Mouse (Mus musculus): ENCODE measurements around the gene Etv6.
A peak's percentile ranks its signal among the peaks of the same experiment; 100 is the strongest.

Etv6 gene

DNA sequence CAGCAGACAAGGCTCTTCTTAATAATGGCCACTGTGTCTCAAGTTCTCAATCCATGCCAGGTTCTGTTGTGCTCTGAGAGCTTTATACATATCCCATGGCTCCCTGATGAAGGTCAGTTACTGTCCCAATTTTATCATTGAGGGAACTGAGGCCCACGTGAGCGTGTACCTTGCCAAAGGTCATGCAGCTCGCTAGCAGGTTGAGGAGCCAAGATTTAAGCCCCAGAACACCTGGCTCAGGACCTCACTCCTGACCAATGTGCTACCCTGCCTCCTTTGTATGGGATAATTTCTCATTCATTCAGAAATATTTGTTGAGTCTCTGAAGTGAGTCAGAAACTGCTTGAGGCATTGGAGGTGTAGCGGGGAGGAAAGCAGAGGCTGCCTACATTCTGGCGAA, 170.8 kb downstream of the Etv6 start:
- no peak for DNase-seq (ENCODE audit: low read depth, low spot score)

DNA sequence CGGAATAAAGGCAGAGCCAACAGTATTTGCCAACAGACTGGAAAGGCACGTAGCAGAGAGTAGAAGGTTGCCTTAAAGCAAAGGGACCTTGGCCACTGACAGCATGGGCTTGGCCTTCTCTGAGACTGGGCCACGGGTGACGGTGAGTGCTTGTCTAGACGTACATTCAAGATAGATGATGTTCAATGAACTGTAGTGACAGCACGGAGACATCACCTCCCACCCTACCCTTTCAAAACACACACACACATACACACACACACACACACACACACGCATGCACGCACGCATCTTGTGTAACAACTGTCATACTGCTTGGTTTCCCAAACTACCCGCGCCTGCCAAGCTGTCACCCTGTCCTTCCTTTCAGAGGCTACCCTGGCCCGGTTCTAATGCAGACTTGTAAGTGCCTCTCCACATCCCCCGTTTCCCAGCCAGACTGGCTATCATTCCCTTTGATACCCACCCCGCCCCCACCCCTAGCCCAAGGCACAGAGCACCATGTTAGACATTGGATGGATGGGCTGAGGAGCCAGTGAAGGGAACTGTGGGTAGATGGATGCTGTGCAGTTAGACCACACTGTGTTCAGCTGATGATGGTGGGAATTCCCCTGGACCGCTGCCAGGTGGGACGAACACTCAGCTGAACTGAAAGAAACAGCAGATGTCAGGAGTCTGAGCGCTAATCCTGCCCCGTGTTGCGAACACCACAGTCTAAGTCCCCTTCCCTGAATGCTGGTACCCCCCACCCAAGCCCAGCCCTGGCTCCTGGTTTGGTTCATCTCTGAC, 172.1 kb downstream of the Etv6 start:
- DNase-seq (ENCODE audit: low read depth, low spot score), result peak; percentile 67

DNA sequence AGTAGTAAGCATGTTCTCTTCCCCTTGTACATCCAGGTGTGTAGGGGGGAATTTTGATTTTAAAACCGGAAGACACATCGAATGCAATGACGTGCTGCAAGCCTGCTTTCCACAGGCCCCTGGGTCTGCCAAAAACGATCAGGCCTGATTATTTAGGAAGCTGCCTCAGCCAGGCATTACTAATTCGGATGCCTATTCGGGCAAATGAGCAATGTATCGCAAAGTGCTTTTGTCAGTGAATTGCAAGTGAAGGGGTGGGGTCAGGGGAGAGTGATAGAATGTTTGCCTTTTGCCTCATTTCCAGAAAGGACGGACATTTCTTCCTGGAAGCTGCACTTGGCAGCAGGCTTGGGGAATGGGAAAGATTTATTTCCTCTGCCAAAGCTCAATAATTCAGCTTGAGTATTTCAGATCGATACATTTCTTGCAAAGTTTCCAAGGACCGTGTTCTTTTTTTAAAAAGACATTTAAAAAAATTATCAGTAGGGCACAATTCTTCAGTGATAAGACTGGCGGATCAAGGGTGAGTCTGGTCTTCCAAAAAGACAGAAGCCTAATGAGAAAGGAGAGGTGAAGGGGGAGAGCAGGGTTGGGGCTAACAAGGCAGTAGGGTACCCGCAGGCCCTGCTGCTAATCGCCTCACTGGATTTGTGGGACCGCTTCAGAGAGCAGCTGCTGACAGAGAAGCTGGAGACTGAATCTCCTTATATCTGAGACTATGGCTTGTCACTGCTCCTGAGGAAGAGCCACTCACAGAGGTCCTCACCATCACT, 172.9 kb downstream of the Etv6 start:
- no peak for DNase-seq (ENCODE audit: low read depth, low spot score)

DNA sequence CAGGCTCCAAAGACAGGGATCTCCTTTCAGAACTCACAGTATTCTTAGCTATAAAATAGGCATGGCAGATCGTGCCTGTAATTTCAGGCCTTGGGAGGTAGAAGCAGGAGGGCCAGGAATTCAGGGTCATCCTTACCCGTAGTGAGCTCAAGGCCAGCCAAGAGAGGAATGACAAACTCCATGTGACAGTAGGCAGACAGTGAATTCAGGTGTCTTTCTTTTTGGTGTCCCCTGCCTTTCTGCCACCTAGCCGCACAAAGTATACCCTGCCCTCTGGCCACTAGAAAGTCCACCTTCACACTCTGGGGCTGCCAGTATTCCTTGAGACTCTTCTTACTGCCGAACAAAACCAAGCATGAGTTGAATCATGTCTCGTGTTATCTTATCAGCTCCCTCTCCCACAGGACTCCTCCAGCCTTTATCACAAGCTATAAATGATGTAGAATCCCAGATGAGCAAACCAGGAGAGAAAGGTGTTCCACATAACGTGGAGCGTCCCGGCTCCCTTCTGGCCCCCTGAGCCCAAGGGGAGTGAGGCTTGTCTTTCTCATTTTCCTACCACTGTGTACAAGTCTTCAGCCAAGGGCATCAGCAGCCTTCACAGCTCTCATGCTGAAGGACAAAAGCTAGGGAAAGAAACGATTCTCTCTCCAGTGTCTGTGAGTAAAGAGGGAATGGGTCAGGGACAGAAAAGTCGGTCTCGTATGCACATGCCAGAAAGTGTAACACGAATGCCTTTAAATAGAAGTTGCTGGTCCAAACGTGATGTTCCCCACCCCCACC, 175.4 kb downstream of the Etv6 start:
- no peak for DNase-seq (ENCODE audit: low read depth, low spot score)

DNA sequence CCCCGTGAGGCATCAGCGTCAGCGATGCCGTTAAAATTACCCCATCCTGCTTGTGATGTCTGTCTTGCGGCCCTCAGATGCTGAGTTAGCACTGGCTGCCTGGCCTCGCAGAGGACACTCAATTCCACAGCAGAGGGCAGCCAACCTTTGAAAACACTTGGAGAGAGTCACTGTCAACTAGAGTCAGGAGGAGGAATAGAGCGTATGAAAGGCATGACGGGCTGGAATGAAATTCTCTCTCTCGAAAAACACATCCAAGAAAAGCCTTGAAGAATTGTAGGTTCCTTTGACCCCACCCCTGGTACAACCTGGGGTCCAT, 175.9 kb downstream of the Etv6 start:
- DNase-seq (ENCODE audit: low read depth, low spot score), result no peak

DNA sequence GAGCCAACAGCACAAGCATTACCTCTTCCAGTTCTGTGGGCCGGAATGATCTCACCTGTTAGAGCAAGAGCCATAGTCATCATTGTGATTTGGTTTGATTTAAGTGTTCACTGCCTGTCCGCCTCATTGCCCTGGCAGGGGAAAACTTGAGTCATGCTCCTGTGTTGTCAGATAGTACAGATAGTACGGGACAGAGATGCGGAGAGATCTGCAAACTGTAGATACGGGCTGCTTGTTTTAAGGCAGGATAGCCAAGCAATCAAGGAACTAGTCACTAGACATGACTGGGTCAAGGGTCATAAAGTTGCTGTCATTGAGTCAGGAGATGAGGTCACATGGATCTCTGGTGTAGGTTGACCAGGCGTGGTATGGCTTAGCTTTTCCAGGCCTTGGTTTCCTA, 182.2 kb downstream of the Etv6 start:
- DNase-seq (ENCODE audit: low read depth, low spot score), result peak; percentile 44

DNA sequence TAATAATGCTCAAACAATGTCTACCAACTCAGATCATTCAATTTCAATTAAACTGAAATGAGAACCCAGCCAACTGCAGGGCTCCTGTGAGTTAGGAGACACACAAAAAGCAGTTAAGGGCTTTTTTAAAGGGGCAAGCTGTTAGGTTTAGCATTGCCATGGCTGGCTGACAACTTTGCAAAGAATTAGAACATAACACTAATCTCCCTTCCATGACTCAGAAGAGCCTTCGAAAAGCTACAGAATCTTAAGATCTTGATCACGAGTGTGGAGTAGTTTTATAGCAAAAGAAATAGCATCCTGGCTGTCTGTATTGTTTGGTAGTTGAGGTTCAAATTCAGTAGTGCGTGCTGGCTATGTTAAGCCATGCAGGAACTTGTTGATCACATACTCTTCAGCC, 182.9 kb downstream of the Etv6 start:
- DNase-seq (ENCODE audit: low read depth, low spot score), result no peak

DNA sequence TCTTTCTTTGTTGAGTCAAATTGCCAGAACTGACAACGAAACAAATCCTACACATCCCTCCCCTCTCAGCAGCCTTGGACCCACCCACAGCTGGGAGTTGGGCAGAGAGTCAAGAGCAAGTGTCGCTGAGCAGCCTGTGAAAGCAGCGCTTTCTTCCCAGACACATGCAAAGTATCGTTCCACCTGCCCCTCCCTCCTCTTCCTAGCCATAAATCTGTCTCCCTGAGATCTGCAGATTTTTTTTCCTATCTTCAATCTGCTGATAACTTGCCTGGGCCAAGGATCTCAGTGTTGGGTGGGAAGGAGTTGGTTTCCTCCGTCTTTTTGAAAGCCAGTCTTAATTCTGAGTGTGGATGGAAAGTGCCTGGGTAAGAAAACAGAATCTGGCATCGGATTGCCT, 183.9 kb downstream of the Etv6 start:
- no peak for DNase-seq (ENCODE audit: low read depth, low spot score)

DNA sequence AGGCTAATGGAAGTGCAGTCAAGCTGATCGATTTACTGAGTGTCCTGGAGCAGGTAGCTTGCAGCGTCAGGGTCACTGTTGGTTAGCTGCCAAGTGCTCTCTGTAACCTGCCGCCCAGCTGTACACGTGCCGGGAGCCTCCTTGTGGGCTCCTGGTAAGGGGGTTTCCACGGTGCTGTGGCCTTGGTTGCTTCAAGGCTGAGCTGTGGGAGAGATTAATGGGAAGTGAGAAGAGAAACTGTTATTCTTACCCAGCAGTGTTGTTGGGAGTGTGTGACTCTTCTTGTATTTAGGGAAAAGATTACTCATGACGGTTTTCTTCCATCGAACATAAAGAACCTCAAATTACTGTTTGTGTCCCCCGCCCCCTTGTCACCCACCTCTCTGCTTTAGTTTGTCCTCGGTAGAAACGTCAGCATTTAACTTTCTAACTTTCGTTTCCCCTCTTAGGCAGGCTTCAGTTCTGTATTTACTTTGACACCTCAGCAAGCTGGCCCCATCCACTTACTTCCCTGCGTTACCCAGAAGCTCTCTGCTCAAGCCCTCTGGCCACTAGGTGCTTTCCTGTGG, 184.8 kb downstream of the Etv6 start:
- peak; percentile 63 for DNase-seq (ENCODE audit: low read depth, low spot score)

DNA sequence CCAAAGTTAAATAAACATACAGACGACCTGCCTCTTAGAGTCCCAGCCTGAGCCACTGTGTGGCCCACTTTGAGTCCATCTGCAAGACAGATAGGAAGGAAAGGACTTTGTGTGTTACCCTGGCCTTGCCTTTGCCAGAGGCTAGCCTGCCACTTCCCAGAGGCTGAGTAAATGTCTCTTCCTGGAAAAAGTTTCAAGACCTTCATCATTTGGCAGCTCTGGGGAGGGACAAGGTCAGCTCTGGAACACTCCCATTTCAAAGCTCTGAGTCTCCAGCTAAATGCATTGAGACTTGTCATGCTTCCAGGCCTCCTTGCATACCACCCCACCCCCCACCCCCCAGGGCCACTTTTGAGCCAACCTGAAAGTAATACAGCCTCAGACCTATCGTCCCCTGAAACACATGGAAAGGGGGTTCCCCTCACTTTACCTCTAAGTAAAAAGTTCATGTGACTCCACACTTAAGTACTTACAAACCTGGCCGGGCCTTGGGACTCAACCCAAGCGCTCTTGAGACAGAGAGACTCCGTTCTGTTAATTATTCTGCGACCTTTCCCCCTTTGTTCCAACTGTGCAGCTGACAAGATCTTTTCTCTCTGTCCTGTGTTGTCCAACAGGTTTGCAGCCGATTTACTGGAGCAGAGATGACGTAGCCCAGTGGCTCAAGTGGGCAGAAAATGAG, 186.9 kb downstream of the Etv6 start:
- no peak for DNase-seq (ENCODE audit: low read depth, low spot score)

DNA sequence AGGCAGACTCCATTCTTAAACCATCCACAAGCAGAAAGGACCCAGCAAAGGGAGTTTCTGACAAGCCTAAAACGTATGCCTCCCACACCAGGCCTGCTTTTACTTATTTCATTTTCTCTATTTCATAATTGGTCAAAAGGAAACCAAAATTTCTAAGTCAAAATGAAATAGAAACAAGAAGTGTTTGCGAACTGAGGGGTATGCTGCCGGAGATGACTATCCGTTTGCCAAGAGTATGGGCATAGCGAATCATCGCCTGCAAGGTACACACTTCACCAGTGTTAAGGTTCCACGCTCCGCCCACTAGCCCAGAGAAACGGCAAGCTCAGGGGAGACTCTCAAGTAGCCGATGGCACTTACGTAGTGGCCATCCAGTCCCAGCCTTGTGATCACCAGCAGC, 190.1 kb downstream of the Etv6 start:
- DNase-seq (ENCODE audit: low read depth, low spot score), result peak; percentile 60

DNA sequence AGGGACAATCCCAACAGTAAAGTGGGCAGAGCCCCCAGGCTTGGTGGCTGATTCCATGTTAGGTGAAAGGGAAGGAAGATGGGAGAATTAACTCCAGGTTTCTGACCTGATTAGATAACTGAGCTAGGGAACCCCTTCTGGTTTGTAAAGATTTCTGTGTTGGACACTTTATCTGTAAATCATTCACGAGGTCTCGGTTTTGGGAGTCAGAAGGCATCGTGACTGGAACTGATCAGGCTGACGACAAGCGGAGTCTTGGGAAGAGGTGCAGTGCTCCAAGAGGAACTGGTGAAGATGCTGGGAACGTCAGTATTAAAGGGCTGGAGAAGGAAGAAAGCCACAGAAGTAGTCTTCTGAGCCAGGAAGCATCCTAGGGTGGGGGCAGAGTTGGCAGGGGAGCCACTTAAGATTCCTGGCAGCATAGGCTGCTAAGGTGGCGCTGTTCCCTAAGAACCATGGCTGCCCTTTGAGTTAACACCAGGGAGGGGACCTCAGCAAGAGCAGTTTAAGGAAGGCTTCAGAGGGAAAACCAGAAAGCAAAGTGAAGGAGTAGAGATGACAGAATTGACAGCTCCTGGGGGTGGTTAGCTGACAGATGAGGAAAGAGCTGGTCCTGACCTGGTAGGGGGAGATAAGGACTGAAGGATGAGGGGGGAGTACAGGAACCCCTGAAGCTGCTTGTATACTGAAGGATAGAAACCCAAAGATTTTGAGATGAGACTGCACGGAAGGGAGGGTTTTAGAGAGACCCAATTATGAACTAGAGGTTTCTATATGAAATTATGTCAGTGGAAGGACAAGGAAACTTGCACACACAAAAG, 191.1 kb downstream of the Etv6 start:
- no peak for DNase-seq (ENCODE audit: low read depth, low spot score)

DNA sequence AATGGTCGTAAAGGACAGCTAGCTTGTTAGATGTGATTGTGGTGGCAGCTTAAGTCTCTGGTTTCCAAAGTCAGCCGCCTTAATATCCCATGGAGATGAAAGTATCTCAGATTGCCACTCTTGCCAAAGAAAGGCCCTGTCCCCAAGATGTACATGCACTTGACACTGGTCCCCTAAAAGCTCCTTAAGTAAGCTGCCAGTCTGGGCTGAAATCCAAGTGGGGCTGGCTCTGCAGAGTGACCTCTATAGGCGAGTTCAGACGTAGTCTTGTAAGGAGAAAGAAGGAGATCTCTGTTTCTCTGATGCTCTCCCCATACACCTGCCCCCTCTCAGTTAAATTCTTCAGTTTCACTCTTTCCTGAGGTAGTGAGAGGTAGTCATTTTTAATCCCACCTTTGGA, 200.8 kb downstream of the Etv6 start:
- DNase-seq (ENCODE audit: low read depth, low spot score), result no peak

DNA sequence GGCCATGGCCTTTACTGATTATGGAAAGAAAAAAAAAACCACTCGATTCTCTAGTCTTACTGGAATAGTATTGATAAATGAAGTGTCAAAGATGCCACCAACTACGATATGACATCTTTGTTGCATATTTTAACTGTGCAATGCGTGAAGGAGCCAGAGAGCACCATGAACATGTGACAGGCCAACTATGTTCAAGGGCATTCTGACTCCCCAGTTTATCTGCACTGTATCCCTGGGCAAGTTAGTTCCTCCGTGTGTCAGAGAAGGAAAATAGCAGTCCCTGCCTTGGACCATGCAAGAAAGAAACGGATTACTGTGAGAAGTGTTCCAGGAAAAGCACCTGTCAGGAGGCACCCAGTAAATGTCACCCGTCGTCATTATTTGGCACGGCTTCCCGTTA, 203.0 kb downstream of the Etv6 start:
- no peak for DNase-seq (ENCODE audit: low read depth, low spot score)

DNA sequence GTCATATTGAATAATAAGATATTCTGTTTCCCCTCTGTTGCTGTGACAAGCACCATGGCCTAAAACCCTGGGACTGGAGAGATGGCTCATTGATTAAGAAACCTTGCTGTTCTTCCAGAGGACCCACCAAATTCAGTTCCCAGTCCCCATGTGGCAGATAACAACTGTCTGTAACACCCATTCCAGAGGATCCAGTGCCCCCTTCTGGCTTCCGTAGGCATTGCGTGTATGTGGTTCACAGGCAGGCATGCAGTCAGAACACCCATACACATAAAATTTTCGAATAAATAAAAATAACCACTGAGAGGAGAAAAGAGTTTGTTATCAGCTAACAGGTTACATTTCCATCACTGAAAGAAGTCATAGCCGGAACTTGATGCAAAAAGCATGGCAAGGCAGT, 205.5 kb downstream of the Etv6 start:
- no peak for DNase-seq (ENCODE audit: low read depth, low spot score)

DNA sequence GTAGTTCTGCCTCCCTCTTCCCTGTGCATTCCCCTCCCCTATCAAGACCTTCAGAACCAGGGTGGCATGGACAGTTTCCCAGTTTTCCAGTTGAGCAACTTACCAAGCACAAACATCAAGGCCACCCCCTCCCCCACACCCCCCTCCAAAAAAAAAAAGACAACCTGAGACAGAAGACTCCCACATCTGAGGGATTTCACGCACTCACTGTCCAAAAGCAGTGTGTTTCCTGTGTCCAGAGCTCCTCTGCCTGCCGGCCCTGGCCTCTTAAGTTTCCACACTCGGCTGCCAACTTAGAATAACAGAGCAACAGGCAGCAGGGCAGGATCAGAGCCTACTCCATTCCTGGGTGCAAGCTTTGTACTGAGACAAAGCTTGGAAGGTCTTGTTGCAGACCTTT, 207.6 kb downstream of the Etv6 start:
- DNase-seq (ENCODE audit: low read depth, low spot score), result no peak

DNA sequence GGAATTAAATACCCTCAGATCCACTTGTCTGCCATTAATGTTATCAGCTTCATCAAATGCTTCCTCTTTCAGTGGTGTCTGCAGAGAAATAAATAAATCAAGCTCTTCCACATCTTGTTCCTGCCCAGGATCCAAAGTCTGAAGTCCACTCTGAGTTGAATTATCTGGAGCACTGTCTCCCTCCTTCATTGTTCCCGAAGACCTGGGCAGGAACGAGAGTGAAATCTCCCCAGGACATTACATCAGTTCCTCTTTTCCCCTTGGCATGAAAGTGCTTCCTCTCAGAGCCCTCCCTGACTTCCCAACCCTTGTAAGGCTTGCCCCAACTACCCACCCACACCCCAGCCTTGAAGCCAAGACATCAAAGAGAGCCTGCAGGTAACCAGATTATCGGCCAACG, 208.0 kb downstream of the Etv6 start:
- DNase-seq (ENCODE audit: low read depth, low spot score), result no peak

DNA sequence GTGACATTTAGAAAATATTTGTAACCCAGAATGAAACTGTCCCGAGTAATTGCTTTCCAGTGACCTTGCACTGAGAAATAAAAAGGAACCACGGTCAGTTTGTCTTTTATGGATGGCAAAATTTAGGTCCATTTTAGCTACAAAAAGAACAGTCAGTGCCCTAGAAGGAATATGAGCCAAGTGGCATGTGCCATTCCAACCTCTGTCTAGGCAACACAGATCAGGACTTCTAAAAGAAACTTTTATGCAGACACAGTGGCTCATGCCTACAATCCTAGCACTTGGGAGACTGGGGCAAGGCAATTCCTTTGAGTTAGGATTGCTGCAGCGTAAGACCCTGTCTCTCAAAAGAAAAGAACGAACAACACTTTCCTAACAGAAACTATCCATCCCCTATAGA, 208.6 kb downstream of the Etv6 start:
- no peak for DNase-seq (ENCODE audit: low read depth, low spot score)

DNA sequence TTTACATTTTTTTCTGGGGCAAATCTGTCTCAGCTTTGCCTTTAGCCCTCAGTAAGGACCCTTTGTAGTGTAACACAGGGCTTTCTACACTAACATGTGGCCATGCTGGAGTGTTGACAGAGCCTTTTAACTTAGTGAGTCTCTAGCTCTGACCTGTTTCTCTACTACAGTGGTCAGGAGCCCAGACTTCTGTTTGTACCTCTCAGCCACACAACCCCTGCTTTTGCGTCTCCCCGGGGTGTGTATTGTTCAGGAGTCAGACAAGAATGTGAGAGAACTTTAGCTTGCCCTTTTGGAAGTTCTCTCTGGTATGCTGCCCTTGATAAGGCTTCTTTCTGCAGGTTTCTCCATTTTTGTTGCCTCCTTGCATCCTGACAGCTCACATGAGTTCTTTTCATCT, 210.6 kb downstream of the Etv6 start:
- no peak for DNase-seq (ENCODE audit: low read depth, low spot score)

DNA sequence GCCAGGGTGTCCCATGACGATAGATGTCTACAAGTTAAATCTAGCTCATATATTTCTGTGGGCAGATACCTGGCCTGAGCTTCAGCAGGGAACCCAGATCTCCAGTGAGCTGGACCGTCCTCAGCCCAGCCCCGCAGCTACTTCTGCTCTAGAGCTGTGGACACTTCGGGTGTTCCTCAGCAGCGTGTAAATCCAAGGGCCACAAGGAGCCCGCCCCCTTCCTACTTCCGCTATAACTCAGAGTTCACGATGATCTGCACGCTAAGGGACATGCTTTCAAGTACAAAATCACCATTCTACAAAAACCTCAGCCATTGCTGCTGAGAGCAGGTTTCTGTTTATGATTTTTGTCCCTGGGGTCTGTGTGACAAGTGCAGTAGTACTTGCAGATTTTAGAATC, 211.8 kb downstream of the Etv6 start:
- DNase-seq (ENCODE audit: low read depth, low spot score), result peak; percentile 28

DNA sequence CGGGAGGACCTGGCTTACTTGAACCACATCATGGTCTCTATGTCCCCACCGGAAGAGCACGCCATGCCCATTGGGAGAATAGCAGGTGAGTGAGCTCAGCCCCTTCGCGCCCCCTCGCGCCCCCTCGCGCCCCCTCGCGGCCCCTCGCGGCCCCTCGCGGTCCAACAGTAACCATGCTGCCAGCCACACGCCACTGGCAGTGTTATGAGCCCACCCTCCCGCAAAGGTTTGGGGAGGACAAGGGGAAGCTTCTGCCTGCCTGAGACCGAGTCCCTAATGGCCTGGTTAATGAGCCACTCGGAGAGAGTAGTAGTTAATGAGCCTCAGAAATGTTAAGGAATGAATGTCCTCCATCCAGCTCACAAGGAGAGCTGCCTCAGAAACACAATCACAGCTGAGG, 213.2 kb downstream of the Etv6 start:
- DNase-seq (ENCODE audit: low read depth, low spot score), result no peak
